Mouse (Mus musculus): ENCODE measurements around the gene Hyal1.

The Hyal1 gene

GRCm38 (mm10) chr9:107590058-107590772 is 13.5 kb downstream of the Hyal1 start:
- in situ Hi-C loops (cut with MboI, MseI): no loop called here

GRCm38 (mm10) chr9:107590773-107591060 is 14.0 kb downstream of the Hyal1 start:
- in situ Hi-C loops (cut with MboI, MseI): no loop called here

- in situ Hi-C loops (cut with MboI, MseI): no loop called here
Measured at GRCm38 (mm10) chr9:107593101-107593976, 16.6 kb downstream of the Hyal1 start.

GRCm38 (mm10) chr9:107594281-107595062 is 17.7 kb downstream of the Hyal1 start:
- in situ Hi-C loops (cut with MboI, MseI): no loop called here

- in situ Hi-C loops (cut with MboI, MseI): no loop called here
Measured at GRCm38 (mm10) chr9:107596619-107597569, 20.2 kb downstream of the Hyal1 start.

- in situ Hi-C loops (cut with MboI, MseI): no loop called here
Measured at GRCm38 (mm10) chr9:107598385-107598784, 21.7 kb downstream of the Hyal1 start.

- in situ Hi-C loops (cut with MboI, MseI): no loop called here
Measured at GRCm38 (mm10) chr9:107599433-107599832, 22.7 kb downstream of the Hyal1 start.

- in situ Hi-C loops (cut with MboI, MseI): loop anchor here in 1 of 2 experiments (5.0 kb wide), 2 partner anchors 42 to 77 kb away; partner anchors contain the start of gene Gnat1
Measured at GRCm38 (mm10) chr9:107599842-107600241, 23.1 kb downstream of the Hyal1 start.

- in situ Hi-C loops (cut with MboI, MseI): loop anchor here in 1 of 2 experiments (5.0 kb wide), 2 partner anchors 42 to 77 kb away; partner anchors contain the start of gene Gnat1
Measured at GRCm38 (mm10) chr9:107600745-107601144, 24.0 kb downstream of the Hyal1 start.

GRCm38 (mm10) chr9:107601275-107601674 is 24.5 kb downstream of the Hyal1 start:
- in situ Hi-C loops (cut with MboI, MseI): loop anchor here in 1 of 2 experiments (5.0 kb wide), 2 partner anchors 41 to 76 kb away; partner anchors contain the start of gene Gnat1

- in situ Hi-C loops (cut with MboI, MseI): loop anchor here in 1 of 2 experiments (5.0 kb wide), 2 partner anchors 40 to 75 kb away; partner anchors contain the start of gene Gnat1
Measured at GRCm38 (mm10) chr9:107602068-107602648, 25.4 kb downstream of the Hyal1 start.

GRCm38 (mm10) chr9:107603251-107603650 is 26.5 kb downstream of the Hyal1 start:
- in situ Hi-C loops (cut with MboI, MseI): loop anchor here in 1 of 2 experiments (5.0 kb wide), 2 partner anchors 39 to 74 kb away; partner anchors contain the start of gene Gnat1

- in situ Hi-C loops (cut with MboI, MseI): no loop called here
Measured at GRCm38 (mm10) chr9:107605041-107605661, 28.4 kb downstream of the Hyal1 start.

GRCm38 (mm10) chr9:107606591-107606990 is 29.9 kb downstream of the Hyal1 start:
- in situ Hi-C loops (cut with MboI, MseI): no loop called here

- in situ Hi-C loops (cut with MboI, MseI): no loop called here
Measured at GRCm38 (mm10) chr9:107607036-107607435, 30.3 kb downstream of the Hyal1 start.

- in situ Hi-C loops (cut with MboI, MseI): no loop called here
Measured at GRCm38 (mm10) chr9:107607653-107608245, 31.0 kb downstream of the Hyal1 start.

- in situ Hi-C loops (cut with MboI, MseI): no loop called here
Measured at GRCm38 (mm10) chr9:107608741-107609432, 32.2 kb downstream of the Hyal1 start, which contains the start of gene Sema3b. Gene Sema3b (minus strand): TSS chr9:107609229.

- in situ Hi-C loops (cut with MboI, MseI): no loop called here
Measured at GRCm38 (mm10) chr9:107609433-107609830, 32.7 kb downstream of the Hyal1 start.

All from T-helper 17 cell (primary cell).